Mouse (Mus musculus) G1E-ER4 (cell line): ENCODE measurements around the gene Polr2l. TPM values are rescaled to one million over a fixed set of nuclear protein-coding genes. Genes with fewer than 3 reads are reported as not detected.

Experiments used
- GATA1 ChIP-seq: IDR thresholded peaks from one replicate; pipeline ENCODE4 v1.8.0; 2012; ENCODE audit warnings: low read length, inconsistent platforms
- polyA plus RNA-seq: library from polyadenylated mRNA; stranded (reverse); fragments of >175 nt; gene quantifications from 2 replicates; pipeline ENCODE4 v1.2.3, GENCODE M21; 2012

The Polr2l gene
- polyA plus RNA-seq, 1 experiment, result 114 TPM

DNA sequence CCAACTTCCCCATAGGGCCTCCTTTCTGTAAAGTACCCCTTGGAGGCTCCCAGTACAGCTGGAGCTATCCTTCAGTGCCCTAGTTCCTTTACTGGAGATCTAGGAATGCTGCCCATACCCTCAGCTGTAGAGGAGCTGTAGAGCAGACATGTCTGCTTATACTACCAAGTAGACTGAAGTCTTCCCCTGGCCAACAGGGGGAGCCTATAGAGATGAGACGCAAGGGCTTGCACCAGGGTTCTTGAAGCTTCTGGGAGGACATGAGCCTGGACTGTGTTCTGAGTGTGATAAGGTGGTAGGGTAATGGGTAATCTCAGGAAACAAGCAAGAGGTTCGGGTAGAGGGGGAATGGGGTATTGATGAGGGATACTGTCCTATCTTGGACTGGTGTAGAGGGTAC, 16.2 kb upstream of the Polr2l start:
- TF ChIP-seq GATA1, result no peak

DNA sequence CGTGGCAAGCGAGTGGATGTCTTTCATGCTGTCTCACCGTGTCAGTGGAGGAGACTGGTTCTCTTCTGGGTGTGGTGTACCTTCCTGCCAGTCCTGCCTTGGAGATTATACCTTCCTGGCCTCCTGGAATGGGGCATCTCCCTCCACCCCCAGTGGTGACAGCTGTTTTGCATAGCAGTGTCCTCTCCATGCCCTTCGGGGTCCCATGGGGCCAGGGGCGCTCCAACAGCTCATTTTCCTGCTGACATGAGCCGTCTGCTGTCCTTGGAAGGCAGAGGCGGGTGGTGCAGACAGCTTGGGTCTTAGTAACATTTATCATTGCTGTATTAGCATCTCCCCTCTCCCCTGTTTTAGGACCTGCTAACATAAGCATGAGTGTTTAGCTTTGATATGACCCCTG, 12.2 kb upstream of the Polr2l start:
- no peak for TF ChIP-seq GATA1

DNA sequence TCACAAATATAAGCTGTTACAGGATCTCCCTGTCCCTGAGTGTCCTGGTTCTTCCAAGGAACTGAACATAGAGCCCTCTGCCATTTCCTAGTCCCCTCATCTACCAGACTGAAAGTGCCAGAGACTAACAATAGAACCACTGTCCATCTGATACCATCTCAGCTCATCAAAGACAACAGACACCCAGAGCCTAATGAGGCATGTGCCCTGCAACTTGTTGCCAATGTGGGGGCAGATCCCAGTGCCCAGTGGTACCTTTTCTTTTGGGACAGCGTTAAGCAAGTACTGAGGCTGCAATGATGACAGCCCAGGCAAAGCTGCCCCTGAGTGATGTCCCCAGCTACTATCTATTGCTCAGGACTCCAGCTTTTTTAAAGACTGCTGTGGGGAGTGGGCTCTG, 11.3 kb upstream of the Polr2l start:
- TF ChIP-seq GATA1, result no peak

DNA sequence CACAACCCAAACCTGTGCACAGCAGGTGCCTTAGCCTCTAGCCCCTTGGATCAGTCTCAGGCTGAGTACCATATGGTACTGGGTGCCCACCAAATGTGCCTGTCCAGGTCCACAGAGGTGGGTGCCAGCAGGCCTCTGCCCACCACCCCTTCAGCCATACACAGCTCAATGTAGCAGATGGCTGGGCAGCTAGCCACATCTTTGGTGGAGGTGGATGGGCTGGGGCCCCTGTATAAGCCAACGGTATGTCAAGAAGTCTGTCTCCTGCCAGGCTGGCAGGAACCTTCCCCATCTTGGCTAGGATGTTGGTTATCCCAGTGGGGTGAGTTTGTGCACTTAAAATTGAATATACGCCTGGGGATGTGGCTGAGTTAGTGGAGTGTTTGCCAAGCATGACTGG, 10.7 kb upstream of the Polr2l start:
- no peak for TF ChIP-seq GATA1

DNA sequence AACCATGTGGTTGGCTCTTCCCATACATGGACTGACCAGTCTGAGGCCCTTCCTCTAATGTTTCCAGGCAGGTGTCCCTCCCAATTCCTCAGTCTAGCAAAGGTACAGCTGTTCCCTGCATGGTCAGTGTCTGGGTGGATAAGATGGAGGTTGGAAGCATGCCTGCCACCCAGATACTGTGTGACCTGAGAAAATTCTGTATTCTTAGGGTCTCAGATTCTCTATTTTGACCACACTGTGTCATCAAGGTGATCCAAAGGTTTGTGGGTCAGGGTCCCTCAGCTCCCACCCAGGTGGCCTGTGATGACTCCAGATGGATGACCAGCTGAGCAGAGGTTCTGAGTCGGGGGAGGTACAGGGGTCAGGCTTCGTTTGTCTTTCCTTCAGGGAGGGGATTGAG, 10.3 kb upstream of the Polr2l start:
- TF ChIP-seq GATA1, result no peak

DNA sequence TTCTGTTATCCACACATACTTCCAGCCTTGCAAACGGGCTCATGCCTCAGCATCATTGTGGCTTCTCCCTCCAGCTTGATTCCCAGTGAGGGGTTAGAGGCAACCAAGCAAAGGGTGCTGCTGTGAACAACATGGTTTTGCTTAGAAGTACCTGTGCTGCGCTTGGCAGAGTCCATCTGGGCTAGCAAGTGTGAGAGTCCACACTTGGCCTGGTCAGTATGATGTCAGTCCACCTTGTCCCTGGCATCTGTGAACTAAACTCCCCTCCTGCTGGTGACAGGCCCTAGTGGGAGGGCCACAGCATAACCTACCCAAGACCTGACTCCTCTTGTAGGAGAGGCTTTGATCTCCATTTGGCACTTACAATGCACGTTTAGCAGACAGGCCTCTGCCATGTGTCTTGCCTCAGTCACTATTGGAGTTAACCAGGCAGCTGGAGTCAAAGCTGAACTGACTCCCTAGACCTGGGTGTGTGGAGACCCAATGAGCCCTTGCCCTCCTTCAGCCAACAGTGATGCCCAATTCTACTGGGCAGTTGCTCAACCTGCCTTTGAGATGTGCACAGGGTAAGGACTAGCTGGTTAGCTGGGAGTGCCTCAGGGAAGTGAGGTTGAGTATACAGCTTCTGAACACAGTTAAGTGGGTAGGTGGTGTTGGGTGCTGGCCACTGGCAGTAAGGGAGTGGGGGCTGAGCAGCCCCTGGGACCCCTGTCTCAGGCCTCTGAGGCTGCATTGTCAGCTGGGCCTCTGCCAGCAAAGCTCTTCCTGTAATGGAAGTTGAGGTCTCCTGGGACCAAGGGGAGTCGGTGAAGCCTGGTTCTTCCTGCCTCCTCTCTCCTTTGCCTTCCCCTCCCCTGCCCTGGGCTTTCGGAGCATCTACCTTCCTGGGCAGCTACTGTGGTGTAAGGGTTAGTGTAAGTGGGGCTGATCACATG, 9.5 kb upstream of the Polr2l start:
- TF ChIP-seq GATA1, result no peak

DNA sequence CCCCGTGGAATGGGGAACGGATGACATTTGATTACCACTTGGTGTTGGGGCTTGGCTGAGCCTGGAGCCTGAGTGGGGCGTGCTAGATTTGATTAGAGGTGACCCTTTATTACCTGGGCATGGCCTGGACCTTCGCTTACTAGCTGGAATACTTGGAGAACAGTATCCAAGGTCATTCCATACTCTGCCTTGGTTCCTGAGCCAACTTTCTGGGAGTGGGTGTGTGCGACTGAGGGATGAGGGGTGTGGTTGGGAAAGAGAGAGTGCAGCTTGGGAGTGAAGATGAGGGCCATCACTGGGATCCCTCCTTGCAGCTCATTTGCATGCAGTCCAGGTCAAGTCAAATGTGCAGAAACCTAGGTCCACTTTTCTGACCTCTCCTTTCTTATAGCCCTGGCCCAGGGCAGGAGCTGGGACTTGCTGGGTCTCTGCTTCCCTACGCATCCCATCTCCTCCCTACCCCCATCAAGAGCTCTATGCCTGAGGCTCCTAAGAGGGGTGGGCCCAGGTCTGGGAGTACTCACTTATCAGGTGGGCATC, 8.3 kb upstream of the Polr2l start:
- no peak for TF ChIP-seq GATA1

DNA sequence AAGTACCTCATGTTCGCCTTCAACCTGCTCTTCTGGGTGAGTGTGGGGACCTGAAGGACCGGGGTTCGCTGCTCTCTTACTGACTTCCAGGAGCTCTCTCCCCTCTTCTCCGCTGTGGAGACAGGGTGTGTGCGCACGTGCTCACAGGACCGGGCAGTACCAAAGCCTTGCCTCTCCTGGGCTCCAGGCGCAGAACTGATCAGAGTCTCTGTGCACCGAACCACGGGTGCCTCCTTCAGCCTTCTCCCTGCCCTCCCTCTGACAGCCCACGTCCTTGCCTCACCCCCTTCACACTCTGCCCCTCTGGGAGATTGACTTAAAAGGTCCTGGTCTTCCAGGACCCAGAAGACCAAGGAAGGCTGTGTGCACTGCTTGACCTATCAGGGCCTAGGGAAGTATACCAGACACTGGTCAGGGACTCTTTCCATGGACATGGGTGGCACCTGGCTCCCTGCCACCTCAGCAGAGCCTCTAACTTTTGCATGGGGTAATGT, 7.6 kb upstream of the Polr2l start:
- no peak for TF ChIP-seq GATA1

DNA sequence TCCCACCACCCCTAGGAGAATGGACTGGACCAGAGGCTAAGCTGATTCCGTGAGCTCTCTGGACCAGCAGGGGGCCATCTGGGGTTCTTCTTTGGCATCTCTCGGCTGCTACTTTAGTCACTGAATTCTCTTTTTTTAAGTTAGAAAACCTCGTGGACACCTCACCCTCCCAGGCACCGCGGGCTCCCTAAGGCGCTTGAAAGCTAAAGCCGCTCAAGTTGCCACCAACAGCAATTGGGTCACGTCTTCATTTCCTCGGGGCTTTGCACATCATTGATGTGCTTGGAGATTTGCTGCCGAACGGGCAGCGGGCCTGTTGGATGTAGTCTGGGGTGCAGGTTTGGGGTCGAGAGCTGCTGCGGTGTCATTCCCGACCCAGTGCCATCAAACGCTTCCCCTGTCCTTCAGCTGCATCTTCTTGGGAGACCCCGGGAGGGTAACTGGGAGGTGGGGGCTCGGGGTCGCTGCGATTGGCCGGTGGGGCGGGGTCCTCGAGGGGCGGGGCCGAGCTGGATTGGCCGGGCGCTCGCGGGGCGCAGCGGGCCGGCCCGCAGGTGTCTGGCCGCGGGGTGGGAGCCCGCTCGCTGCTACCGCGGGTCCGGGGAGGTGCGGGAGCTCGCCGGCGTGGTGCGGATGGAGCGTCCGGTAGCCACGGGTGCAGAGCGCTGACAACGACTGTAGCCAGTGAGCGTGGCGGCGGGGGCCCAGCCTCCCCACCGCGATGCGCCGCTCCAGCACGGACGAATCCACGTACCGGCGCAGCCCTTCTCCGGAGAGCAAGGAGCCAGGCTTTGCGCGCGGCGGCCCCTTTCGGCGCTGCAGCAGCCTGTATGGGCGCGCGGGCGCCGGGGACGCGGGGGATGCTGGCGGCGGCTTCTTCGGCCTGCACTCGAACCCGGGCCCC, 6.8 kb upstream of the Polr2l start:
- no peak for TF ChIP-seq GATA1

DNA sequence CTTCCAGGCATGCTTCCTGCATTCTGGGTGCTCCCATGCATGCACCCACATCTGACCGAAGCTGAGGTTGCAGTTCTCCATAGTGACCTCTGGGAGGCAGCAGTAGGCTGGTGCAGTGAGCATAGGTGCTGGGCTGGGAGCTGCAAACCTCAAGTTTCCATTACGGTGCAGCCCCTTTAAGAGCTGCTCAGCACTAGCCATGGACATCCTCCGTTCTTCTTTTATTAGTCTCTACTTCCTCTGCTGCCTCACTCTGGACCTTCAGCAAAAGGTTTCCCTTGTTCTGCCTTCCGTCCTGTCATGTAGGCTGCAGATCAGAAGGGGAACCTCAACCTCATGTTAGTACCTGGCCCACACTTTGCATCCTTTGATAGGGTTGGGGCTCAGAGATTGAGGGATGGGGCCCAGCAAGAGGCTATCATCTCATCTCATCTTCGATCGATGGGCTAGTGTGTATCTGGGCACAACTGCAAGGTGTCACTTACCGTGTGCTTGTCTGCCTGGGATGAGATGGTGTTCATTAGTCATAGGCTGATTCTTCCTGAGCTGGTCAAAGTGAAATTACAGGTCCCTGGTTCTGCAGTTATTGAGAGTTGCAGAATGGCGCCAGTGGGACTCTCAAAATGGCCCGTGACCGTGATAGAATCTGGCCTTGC, 6.0 kb upstream of the Polr2l start:
- TF ChIP-seq GATA1, result no peak

DNA sequence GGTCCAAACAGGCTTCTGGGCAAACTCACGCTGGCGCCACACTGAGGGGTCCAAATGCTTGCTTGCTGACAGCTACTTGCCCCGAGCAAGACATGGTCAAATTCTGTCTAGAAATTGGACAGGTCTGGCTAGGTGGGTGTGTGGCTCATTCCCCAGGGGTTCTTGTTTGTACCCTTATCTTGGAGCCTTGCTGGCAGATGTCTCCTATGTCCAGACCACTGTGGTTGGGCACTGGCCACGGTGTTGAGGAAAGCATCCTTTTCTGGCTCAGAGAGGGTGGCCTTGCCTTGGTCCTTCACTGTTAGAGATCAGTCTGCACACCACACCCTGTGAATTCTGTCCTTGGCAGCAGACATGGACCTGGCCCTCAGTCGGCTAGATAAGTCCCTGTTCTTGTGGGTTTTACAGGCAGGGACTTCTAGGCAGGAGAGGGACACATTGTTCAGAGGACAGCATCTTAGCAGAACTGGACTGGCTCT, 3.4 kb upstream of the Polr2l start:
- no peak for TF ChIP-seq GATA1

DNA sequence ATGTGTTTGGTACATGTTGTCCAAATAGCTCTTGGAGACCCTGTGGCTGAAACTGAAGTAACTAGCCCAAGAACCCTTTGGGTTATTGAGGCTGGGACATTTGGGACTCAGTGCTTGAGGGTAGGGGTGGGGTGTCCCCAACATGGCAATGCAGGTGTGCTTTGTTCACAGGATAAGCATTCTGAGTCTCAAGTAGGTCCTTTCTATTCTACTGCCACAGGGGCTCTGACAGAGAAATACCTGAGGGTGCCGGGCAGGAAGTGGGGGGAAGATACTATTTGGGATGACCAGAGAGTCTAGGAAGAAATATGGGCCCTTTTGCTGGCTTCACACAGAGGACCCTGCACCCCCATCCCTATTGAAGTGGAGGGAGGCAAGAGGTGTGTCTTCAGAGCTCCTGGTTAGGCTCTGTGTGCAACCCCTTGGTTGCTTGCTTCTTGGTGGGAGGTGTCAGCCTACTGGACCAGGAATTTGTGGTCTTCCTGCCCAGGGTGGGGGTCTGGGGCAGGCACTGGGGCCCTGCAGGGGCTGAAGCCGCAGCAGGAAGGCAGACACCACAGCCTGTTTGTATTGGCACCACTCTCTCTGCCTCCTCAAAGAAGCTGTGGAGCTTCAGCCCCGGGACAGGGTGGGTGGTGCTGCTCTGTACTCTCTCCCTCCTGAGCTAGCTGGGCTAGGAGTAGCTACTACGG, 2.8 kb upstream of the Polr2l start:
- no peak for TF ChIP-seq GATA1

DNA sequence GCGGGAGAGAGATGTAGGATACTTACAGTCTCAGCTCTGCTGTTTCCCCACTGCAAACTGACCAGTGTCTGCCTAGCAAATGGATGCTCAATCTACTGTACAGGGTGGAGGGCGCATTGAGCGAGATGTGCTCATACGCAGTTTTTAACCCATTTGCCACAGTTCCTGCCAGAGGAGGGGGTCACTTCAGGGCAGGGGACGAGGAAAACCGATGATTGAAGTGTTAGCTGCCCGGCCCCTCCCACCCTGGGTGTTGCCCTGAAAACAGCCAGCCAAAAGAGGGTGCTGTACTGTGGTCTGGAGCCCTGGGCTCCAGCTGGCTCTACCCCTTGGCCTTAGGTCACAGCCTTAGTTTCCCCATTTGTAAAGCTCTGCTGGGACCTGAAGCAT, 2.0 kb upstream of the Polr2l start:
- no peak for TF ChIP-seq GATA1

DNA sequence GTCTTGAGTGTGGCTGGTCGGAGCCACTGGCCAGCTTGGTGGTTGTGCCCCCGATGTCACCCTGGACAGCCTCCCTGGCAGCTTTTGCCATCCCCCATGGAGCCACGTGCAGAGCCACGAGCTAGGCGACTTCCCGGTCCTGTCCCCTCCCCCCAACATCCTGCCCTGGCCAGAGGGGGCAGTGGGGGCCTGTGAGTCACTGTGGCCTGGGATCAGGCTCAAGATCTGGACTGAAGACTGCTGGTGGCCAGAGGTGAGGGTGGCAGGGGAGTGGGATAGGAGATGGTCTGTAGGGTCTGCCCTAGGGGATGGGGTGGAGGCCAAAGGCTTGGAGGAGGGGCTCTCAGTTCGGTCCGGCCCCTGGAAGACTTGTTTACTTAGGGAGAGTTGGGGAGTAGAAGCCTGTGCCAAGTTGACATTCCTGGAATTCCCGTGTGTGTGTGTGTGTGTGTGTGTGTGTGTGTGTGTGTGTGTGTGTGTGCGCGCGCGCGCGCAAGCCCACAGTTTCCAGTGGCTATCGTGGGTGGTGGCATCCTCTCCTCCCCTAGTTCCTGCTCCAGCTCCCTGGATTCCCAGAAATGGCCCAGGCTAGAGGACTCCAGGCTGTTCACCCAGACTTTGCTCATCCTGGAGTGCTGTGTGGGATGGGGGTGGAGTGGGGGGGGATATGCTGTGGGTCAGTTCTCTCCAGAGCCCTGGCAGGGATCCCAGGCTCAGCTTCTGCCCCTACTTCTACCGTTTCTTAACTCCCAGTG, 1.5 kb upstream of the Polr2l start:
- no peak for TF ChIP-seq GATA1
